Mouse (Mus musculus): ENCODE data around the gene Agps.

Agps gene

DNA sequence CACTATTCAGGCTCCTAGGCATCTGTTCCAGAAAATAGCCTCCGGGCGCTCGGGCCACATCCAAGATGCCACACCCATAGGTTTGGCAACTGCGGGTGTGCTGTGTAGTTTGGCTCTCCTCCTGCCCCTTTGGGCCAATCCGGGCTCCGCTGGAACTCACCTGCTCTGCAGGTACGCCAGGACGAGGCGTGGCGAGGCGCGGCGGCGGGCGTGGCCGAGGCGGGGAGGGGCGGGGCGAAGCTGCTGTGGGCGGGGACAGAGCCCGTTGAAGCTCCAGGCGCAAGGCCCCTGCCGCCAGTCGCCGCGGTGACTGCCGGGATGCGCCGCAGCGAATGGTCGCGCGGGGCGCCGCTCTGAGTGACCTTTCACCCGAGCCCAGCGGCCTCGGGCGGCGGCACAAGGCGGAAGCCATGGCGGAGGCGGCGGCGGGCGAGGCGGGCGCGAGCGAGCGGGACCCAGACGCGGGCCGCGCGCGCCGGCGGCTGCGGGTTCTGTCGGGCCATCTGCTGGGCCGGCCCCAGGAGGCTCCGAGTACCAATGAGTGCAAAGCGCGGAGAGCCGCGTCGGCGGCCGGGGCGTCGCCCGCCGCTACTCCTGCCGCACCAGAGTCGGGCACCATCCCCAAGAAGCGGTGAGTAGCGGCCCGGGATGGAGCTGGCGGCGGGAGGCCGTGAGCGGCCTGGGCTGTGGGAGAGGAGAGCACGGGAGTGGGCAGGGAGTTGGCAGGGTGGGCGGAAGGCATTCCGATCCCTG lies at the start of gene Agps:
Gene Agps, plus strand, starts transcription at position 297 of the 753 bp plus-strand sequence.
- peak; percentile 79 for DNase-seq (ENCODE audit: low read depth, low spot score)

DNA sequence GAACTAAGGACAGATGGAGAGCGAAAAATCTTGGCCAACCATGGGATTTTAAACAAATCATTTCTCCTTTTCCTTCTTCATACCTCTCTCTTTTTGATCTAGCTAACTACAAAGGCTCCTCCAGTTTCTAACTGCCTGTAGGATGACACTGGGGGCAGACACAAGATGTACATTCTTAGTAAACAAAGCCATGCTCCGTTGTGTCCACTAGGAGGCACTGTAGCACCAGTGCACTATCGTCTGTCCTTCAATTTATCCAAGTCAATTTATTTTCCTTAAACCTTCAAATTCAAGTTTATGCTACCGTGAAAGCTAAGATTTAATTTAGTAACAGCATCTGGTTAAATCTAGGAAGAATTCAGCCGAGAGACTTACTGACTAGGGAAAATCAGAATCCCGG lies 45.9 kb upstream of the Agps start:
- DNase-seq (ENCODE audit: low read depth, low spot score) = peak; percentile 50

GRCm38 (mm10) chr2:75788511-75788910 lies 43.5 kb upstream of the Agps start:
- no peak for DNase-seq (ENCODE audit: low read depth, low spot score)

DNA sequence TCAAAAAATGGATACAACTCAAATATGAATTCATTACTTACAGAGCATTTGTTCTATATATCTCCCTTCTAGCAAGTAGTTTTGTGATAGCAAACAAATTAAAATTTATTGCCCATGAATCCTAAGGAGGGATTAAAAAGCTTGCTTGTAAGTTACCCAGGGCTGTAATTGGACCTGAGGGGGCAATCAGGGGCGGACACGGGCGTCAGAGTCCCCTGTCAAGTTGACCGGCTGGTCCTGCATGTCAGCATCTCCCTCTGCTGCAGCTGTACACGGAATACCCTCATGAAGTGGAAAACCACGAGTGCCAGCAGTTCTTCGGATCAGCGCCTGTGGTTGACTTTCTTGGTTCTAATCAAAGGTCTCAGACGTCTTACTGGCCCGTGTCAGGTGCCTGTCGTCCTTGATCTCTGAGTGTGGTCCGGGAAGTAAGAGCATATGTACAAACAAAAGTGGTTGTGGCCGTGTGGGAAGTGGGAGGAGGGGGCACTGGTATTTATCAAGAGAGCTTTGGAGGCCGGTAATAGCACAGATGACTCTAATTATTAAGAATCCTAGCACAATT lies 41.9 kb upstream of the Agps start:
- DNase-seq (ENCODE audit: low read depth, low spot score) = no peak

DNA sequence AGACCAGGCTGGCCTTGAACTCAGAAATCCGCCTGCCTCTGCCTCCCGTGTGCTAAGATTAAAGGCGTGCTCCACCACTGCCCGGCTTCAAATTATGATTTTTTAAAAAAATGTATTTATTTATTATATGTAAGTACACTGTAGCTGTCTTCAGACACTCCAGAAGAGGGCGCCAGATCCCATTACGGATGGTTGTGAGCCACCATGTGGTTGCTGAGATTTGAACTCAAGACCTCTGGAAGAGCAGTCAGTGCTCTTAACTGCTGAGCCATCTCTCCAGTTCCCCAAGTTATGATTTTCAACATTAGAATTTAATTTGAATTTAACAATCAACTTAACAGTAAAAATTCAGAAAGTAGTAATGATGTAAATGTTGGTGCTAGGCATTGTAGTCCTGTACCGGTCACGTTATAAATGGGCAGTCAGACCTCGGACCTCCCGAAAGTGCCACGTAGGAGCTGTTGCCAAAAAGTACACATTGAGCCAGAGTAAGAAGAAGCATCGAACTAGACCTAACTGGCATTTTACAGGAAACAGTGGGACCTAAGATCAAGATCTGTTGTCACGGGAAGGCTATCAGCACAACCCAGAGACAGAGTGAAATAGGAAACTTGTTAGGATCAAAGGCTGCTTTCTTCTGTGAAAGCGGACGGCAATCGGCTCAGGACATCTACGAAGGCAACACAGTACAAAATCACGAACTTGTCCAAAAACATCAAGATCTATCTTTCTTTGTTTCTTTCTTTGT lies 40.2 kb upstream of the Agps start:
- DNase-seq (ENCODE audit: low read depth, low spot score) = no peak

- peak; percentile 54 for DNase-seq (ENCODE audit: low read depth, low spot score)
Observed at GRCm38 (mm10) chr2:75792377-75793203, 39.4 kb upstream of the Agps start.

DNA sequence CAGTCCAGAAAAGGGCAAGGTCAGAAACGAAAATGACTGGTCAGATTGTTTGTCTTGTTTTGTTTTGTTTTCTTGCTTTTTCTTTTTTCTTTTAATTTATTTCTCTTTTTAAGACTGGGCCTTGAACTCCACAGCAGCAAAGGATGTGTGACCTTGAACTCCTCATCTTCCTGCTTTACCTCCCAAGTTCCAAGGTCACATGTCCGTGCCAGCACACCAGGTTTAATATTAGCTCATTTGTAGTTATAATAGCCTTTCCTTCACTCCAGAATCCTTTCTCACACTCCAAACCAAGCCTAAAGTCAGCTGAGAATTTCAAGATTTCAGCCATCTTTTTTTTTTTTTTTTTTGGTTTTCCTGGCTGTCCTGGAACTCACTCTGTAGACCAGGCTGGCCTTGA lies 35.8 kb upstream of the Agps start:
- no peak for DNase-seq (ENCODE audit: low read depth, low spot score)

GRCm38 (mm10) chr2:75798434-75798970 lies 33.5 kb upstream of the Agps start:
- no peak for DNase-seq (ENCODE audit: low read depth, low spot score)

- DNase-seq (ENCODE audit: low read depth, low spot score) = no peak
Observed at GRCm38 (mm10) chr2:75805767-75806166, 26.2 kb upstream of the Agps start.

GRCm38 (mm10) chr2:75806891-75807290 lies 25.1 kb upstream of the Agps start:
- DNase-seq (ENCODE audit: low read depth, low spot score) = no peak

- no peak for DNase-seq (ENCODE audit: low read depth, low spot score)
Observed at GRCm38 (mm10) chr2:75807460-75807859, 24.5 kb upstream of the Agps start.

DNA sequence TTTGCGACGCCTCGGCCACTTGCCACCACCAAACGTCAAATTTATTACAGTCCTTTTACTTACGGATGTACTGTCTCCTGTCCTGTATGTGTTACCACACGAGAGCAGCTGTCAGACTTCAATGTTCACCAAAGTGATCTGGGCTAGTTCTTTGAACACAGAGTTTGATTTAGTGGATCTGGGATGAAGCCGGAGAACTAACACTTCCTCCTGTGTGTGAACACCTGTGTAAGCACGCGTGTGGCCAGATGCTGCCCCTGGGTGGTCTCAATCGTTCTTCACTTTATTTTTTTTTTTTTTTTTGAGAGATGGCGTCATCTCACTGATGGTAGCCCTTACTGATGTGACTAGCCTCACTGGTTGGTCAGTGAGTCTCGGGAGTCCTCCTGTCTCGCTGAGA lies 17.1 kb upstream of the Agps start:
- DNase-seq (ENCODE audit: low read depth, low spot score) = no peak

GRCm38 (mm10) chr2:75815521-75815920 lies 16.5 kb upstream of the Agps start:
- DNase-seq (ENCODE audit: low read depth, low spot score) = no peak

- DNase-seq (ENCODE audit: low read depth, low spot score) = no peak
Observed at GRCm38 (mm10) chr2:75816673-75817072, 15.3 kb upstream of the Agps start.

GRCm38 (mm10) chr2:75818719-75819118 lies 13.3 kb upstream of the Agps start:
- no peak for DNase-seq (ENCODE audit: low read depth, low spot score)

GRCm38 (mm10) chr2:75819796-75820195 lies 12.2 kb upstream of the Agps start:
- no peak for DNase-seq (ENCODE audit: low read depth, low spot score)

DNA sequence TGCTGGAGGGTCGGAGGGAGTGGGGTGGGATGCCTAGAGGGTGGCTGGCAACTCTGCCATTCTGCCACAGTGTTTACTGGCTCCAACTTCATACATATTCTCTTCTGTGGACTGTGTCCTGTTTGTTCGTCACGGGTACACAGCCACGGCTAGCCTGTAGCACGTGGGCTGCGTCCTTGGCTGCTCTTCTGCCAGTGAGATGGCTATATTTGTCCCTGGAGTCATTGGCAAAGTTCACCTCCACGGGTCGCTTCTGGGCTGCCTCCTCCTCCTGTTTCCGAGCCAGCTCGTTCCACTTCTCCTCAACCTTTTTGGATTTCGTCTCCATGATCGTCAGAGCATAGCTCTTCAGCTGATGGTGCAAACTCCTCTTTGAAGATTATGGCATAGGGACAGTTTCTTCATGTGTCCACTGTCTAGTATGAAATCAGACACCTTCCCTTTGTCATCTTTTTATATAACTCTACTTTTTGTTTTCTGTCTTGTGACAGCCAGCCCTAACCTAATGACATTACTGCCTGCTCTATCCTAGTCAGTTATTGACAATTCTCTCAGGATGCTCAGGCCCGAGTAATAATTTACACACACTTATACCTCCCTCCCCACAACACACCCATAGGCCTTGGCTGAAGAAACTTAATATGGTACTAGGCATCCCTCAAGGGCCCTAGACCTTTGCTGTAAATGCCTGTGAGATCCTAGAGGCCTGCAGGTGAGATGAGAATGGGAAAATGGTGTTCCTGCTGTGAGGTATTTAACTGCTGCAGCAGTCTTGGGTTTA lies 9.8 kb upstream of the Agps start:
- peak; percentile 56 for DNase-seq (ENCODE audit: low read depth, low spot score)

GRCm38 (mm10) chr2:75823736-75824135 lies 8.2 kb upstream of the Agps start:
- no peak for DNase-seq (ENCODE audit: low read depth, low spot score)

- no peak for DNase-seq (ENCODE audit: low read depth, low spot score)
Observed at GRCm38 (mm10) chr2:75824144-75824543, 7.8 kb upstream of the Agps start.

GRCm38 (mm10) chr2:75824846-75825245 lies 7.1 kb upstream of the Agps start:
- DNase-seq (ENCODE audit: low read depth, low spot score) = no peak

DNA sequence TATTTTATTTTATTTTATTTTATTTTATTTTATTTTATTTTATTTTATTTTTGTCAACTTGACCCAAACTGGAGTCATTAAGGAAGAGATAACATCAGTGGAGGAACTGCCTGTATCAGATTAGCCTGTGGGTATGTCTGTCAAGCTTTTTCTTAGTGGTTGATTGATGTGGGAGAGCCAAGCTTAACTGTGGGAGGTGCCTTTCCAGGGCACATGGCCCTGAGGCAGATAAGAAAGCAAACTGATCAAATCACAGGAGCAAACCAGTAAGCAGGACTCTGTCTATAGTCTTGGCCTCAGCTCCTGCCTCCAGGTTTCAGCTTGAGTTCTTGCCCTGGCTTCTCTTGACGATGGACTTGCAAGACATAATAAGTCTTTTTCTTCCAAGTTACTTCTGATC lies 6.4 kb upstream of the Agps start:
- DNase-seq (ENCODE audit: low read depth, low spot score) = no peak
